Mouse (Mus musculus) stomach, postnatal 0 days (tissue): ENCODE data around the gene Trmt112. TPM values are rescaled to one million over a fixed set of nuclear protein-coding genes. Genes with fewer than 3 reads are reported as not detected.
A peak's percentile ranks its signal among the peaks of the same experiment; 100 is the strongest.

Experiments used
- ATAC-seq: fragments of 200-750 bp; cut with Nextera tagmentation; 2 replicates; pipeline ENCODE4 v1.8.0; 2017; ENCODE audit not compliant: low FRiP score, low TSS enrichment
- DNase-seq: peaks from one replicate; pipeline ENCODE4 v3.0.0-alpha.2; 2016; ENCODE audit warnings: low spot score
- H3K27ac ChIP-seq: fragments of 300-500 bp; sonication (generic); replicated peaks from 2 replicates; pipeline ENCODE4 v1.5.1; 2014; ENCODE audit warnings: mild to moderate bottlenecking, control low read depth
- H3K27me3 ChIP-seq: fragments of 300-500 bp; sonication (generic); 2 replicates; pipeline ENCODE4 v1.6.1; 2014; ENCODE audit warnings: low read length; ENCODE audit not compliant: control insufficient read depth, insufficient read depth
- H3K36me3 ChIP-seq: fragments of 300-500 bp; sonication (generic); 2 replicates; pipeline ENCODE4 v1.6.1; 2014; ENCODE audit warnings: low read length, mixed read lengths; ENCODE audit not compliant: control insufficient read depth, insufficient read depth
- H3K4me1 ChIP-seq: fragments of 300-500 bp; sonication (generic); replicated peaks from 2 replicates; pipeline ENCODE4 v1.6.1; 2014; ENCODE audit warnings: antibody characterized with exemption; ENCODE audit not compliant: control insufficient read depth, insufficient read depth
- H3K4me2 ChIP-seq: fragments of 300-500 bp; sonication (generic); replicated peaks from 2 replicates; pipeline ENCODE4 v1.6.1; 2014; ENCODE audit warnings: low read depth, mild to moderate bottlenecking, control low read depth, moderate library complexity
- H3K4me3 ChIP-seq: fragments of 300-500 bp; sonication (generic); 2 replicates; pipeline ENCODE4 v1.5.1; 2014; ENCODE audit warnings: low read depth, low read length, control low read depth
- H3K9ac ChIP-seq: fragments of 300-500 bp; sonication (generic); 2 replicates; pipeline ENCODE4 v1.6.1; 2014; ENCODE audit warnings: mild to moderate bottlenecking, low read length, control low read depth, mixed read lengths
- H3K9me3 ChIP-seq: fragments of 300-500 bp; sonication (generic); 2 replicates; pipeline ENCODE4 v1.6.1; 2016; ENCODE audit warnings: low read length; ENCODE audit not compliant: control insufficient read depth
- CTCF ChIP-seq: IDR thresholded peaks from 2 replicates; pipeline ENCODE4 v1.5.1; 2016; ENCODE audit warnings: antibody characterized with exemption, low read depth, mild to moderate bottlenecking, moderate library complexity
- EP300 ChIP-seq: optimal IDR thresholded peaks from 2 replicates; pipeline ENCODE3; 2016; ENCODE audit warnings: antibody characterized with exemption
- WGBS: fragments of 180-500 bp; shearing (Covaris S2); extraction: QIAGEN DNeasy Blood & Tissue Kit; methylation state at CpG from one replicate; pipeline ENCODE4 v1.1.7; 2014; 5-methylcytosine and 5-hydroxymethylcytosine counted together
- polyA plus RNA-seq: library from polyadenylated mRNA; unstranded; fragments of >200 nt; fragmentation: Nextera tagmentation; extraction: Ambion mirVana; gene quantifications from 2 replicates; pipeline ENCODE4 v1.2.1, GENCODE M21; 2015

Gene Trmt112
- polyA plus RNA-seq, 1 experiment from 2014 or later: 85.9 TPM

GRCm38 (mm10) chr19:6920741-6921636 is 11.5 kb downstream of the Trmt112 start:
- H3K4me2 ChIP-seq: peak overlapping the region; percentile 87
- no peaks in the 10 kb centered on the region for H3K9me3 ChIP-seq
- peak overlapping the region; percentile 95 for H3K27ac ChIP-seq
- no peaks in the 10 kb centered on the region for H3K36me3 ChIP-seq
- WGBS: under 1% methylated on average over 47 of the region's 48 CpGs
- H3K4me3 ChIP-seq: peak overlapping the region; percentile 75
- H3K4me1 ChIP-seq: peaks cover 16% of the 10 kb centered on the region
- no peaks in the 10 kb centered on the region for H3K27me3 ChIP-seq
- ATAC-seq (peak; percentile 5; the same call in 1 of the 2 replicates), DNase-seq (peak; percentile 67)
- peak overlapping the region; percentile 79 for H3K9ac ChIP-seq
- no peak for TF ChIP-seq EP300
- TF ChIP-seq CTCF: peak; percentile 44

- peak within 1 kb of the TSS; percentile 95 for H3K27ac ChIP-seq
- H3K9ac ChIP-seq: peak within 1 kb of the TSS; percentile 79
- ATAC-seq (peak; percentile 95), DNase-seq (peak; percentile 100)
- no peaks in the 10 kb centered on the region for H3K36me3 ChIP-seq
- TF ChIP-seq EP300 (no peak), CTCF (peak; percentile 26)
- peak within 1 kb of the TSS; percentile 75 for H3K4me3 ChIP-seq
- WGBS: under 1% methylated on average over 51 of the region's 66 CpGs
- H3K9me3 ChIP-seq: no peaks in the 10 kb centered on the region
- H3K4me2 ChIP-seq: peak within 1 kb of the TSS; percentile 87
- H3K4me1 ChIP-seq: peaks cover 16% of the 10 kb centered on the region
- no peaks in the 10 kb centered on the region for H3K27me3 ChIP-seq
Observed at GRCm38 (mm10) chr19:6921647-6922567, 12.4 kb downstream of the Trmt112 start, which contains the start of gene Esrra. TSS of gene Esrra (minus strand) at chr19:6921813.

- H3K27me3 ChIP-seq: no peaks in the 10 kb centered on the region
- H3K9ac ChIP-seq: no peak overlapping the region
- no peak for DNase-seq
- H3K4me1 ChIP-seq: peaks cover 16% of the 10 kb centered on the region
- H3K4me3 ChIP-seq: no peak overlapping the region
- H3K36me3 ChIP-seq: no peaks in the 10 kb centered on the region
- H3K9me3 ChIP-seq: no peaks in the 10 kb centered on the region
- 65% methylated on average over 6 of the region's 6 CpGs for WGBS
- H3K4me2 ChIP-seq: peak overlapping the region; percentile 70
- peak overlapping the region; percentile 74 for H3K27ac ChIP-seq
- TF ChIP-seq CTCF: no peak
- TF ChIP-seq EP300: no peak
- ATAC-seq: no peak
Observed at GRCm38 (mm10) chr19:6922901-6923735, 13.6 kb downstream of the Trmt112 start.

GRCm38 (mm10) chr19:6924461-6925306 is 15.2 kb downstream of the Trmt112 start:
- H3K9ac ChIP-seq: peak overlapping the region; percentile 38
- no peak overlapping the region; the same call in 1 of the 2 replicates for H3K27ac ChIP-seq
- H3K9me3 ChIP-seq: no peaks in the 10 kb centered on the region
- H3K4me2 ChIP-seq: peak overlapping the region; percentile 49
- DNase-seq (peak; percentile 84), ATAC-seq (no peak)
- peak overlapping the region; percentile 24 for H3K4me3 ChIP-seq
- WGBS: 5% methylated on average over 39 of the region's 39 CpGs
- no peaks in the 10 kb centered on the region for H3K36me3 ChIP-seq
- TF ChIP-seq EP300 (no peak), CTCF (peak; percentile 85)
- peaks cover 16% of the 10 kb centered on the region for H3K4me1 ChIP-seq
- no peaks in the 10 kb centered on the region for H3K27me3 ChIP-seq
